In the genomic region with DNA sequence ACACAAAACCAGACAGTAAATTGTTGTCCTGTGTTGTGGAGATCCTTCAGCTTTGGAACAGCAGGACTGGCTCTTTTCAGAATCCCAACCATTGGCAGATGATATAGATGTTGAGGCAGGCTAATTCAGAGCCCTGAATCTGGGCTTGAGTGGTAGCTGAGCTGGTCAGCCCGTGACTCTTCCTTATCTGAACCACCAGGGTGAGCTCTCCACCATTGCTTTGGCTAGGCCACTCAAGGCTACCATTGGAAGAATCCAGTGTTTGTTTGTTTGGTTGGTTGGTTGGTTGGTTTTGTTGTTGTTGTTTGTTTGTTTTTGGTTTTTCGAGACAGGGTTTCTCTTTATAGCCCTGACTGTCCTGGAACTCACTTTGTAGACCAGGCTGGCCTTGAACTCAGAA, we compare ENCODE assay signal across 10 mouse cellular contexts. TPM values are rescaled to one million over a fixed set of nuclear protein-coding genes. Genes with fewer than 3 reads are reported as not detected.
DNase-seq lines count a peak whose midpoint lies in the region; ATAC-seq and TF ChIP-seq lines count a peak whose summit lies in the region.
"Had no signal": no experiment of that assay in that cellular context is flagged by ENCODE, and none has a peak within 500 bp of the region (broad histone marks: within the 10 kb centered on the region; RNA-seq: fewer than 3 reads in every experiment).

No protein-coding gene starts in this region.

- H3K27ac ChIP-seq in liver, adult 2 months (replicated peaks; ENCODE audit: insufficient read depth, low read depth, low read length) = no peak overlapping the region
- no peak overlapping the region for H3K27ac ChIP-seq in stomach, postnatal 0 days (replicated peaks)
- H3K27ac ChIP-seq in midbrain, embryonic 14.5 days (replicated peaks; ENCODE audit: low read depth, low read length) = no peak overlapping the region
- H3K27ac ChIP-seq: heart, embryonic 15.5 days; neural tube, embryonic 12.5 days had no signal

- H3K4me1 ChIP-seq in liver, adult 2 months (ENCODE audit: control insufficient read depth, insufficient read depth, low read length) = no peaks in the 10 kb centered on the region
- H3K4me1 ChIP-seq in stomach, postnatal 0 days (replicated peaks; ENCODE audit: control insufficient read depth, insufficient read depth) = no peaks in the 10 kb centered on the region
- H3K4me1 ChIP-seq in midbrain, embryonic 14.5 days (ENCODE audit: control insufficient read depth, insufficient read depth, low read length) = no peaks in the 10 kb centered on the region
- H3K4me1 ChIP-seq: heart, embryonic 15.5 days; neural tube, embryonic 12.5 days had no signal

- H3K4me3 ChIP-seq in liver, adult 2 months (ENCODE audit: insufficient read depth, low read depth, low read length) = no peak overlapping the region
- H3K4me3 ChIP-seq in stomach, postnatal 0 days (ENCODE audit: low read depth, low read length) = no peak overlapping the region
- H3K4me3 ChIP-seq in midbrain, embryonic 14.5 days (replicated peaks; ENCODE audit: low read depth, low read length) = no peak overlapping the region
- H3K4me3 ChIP-seq: heart, embryonic 15.5 days; neural tube, embryonic 12.5 days had no signal

- no peak overlapping the region for H3K9ac ChIP-seq in liver, adult 2 months (ENCODE audit: low read depth, low read length)
- H3K9ac ChIP-seq in stomach, postnatal 0 days (ENCODE audit: low read length) = no peak overlapping the region
- H3K9ac ChIP-seq in midbrain, embryonic 14.5 days (replicated peaks; ENCODE audit: low read length) = no peak overlapping the region
- H3K9ac ChIP-seq: heart, embryonic 15.5 days; neural tube, embryonic 12.5 days had no signal

- no peak for TF ChIP-seq POLR2A in liver, adult 2 months (IDR thresholded peaks at IDR 0.05; ENCODE audit: extremely low read depth, insufficient read depth, low read length)

- no peaks in the 10 kb centered on the region for H3K9me3 ChIP-seq in stomach, postnatal 0 days (ENCODE audit: control insufficient read depth, low read length)
- no peaks in the 10 kb centered on the region for H3K9me3 ChIP-seq in midbrain, embryonic 14.5 days (ENCODE audit: control insufficient read depth, low read length)
- H3K9me3 ChIP-seq: heart, embryonic 15.5 days; neural tube, embryonic 12.5 days had no signal

- DNase-seq in cerebellum, postnatal 10 days = peak; percentile 24 to 28
- DNase-seq in cerebellum, adult 11-12 months = no peak
- DNase-seq in spleen, postnatal 4 days (ENCODE audit: low spot score in 2 of 2) = peak; percentile 59 to 68
- no peak for DNase-seq in spleen, adult 12 weeks (ENCODE audit: low spot score)
- no peak for DNase-seq in liver, adult 2 months (ENCODE audit: extremely low read depth, low read depth, low spot score)
- no peak for DNase-seq in stomach, postnatal 0 days (ENCODE audit: low spot score)
- no peak for DNase-seq in left cerebral cortex, postnatal 36 days (ENCODE audit: low spot score in 2 of 2)
- no peak for DNase-seq in midbrain, embryonic 14.5 days

- WGBS in liver, adult 2 months = 81% methylated on average over 2 of the region's 2 CpGs
- 89% methylated on average over 2 of the region's 2 CpGs for WGBS in stomach, postnatal 0 days
- WGBS in midbrain, embryonic 14.5 days = 76% methylated on average over 2 of the region's 2 CpGs

- no peaks in the 10 kb centered on the region for H3K36me3 ChIP-seq in liver, adult 2 months (ENCODE audit: control insufficient read depth, insufficient read depth, low read length)
- H3K36me3 ChIP-seq in stomach, postnatal 0 days (ENCODE audit: control insufficient read depth, insufficient read depth, low read length) = no peaks in the 10 kb centered on the region
- peaks cover 10% of the 10 kb centered on the region for H3K36me3 ChIP-seq in midbrain, embryonic 14.5 days (ENCODE audit: control insufficient read depth, insufficient read depth, low read length)
- H3K36me3 ChIP-seq: heart, embryonic 15.5 days had no signal

- no peaks in the 10 kb centered on the region for H3K79me2 ChIP-seq in liver, adult 2 months (ENCODE audit: control insufficient read depth, insufficient read depth, low read length)

- ATAC-seq in stomach, postnatal 0 days (ENCODE audit: low FRiP score, low TSS enrichment) = no peak
- no peak for ATAC-seq in midbrain, embryonic 14.5 days (ENCODE audit: low FRiP score, low TSS enrichment)

- intact Hi-C loops in left cerebral cortex, postnatal 36 days (cut with DNase I) = loop anchor here (5.0 kb wide), 1 partner anchor 119 kb away; no protein-coding TSS in a partner anchor

- TF ChIP-seq CTCF in liver, adult 2 months (IDR thresholded peaks at IDR 0.05; ENCODE audit: low read depth, low read length) = peak; percentile 73
- peak; percentile 68 for TF ChIP-seq CTCF in stomach, postnatal 0 days (IDR thresholded peaks at IDR 0.05; ENCODE audit: low read depth)

- TF ChIP-seq EP300 in stomach, postnatal 0 days (optimal IDR thresholded peaks at IDR 0.05) = no peak

- H3K27me3 ChIP-seq in liver, adult 2 months (ENCODE audit: control insufficient read depth, insufficient read depth, low read length) = no peaks in the 10 kb centered on the region
- H3K27me3 ChIP-seq in stomach, postnatal 0 days (ENCODE audit: control insufficient read depth, insufficient read depth, low read length) = no peaks in the 10 kb centered on the region
- H3K27me3 ChIP-seq in midbrain, embryonic 14.5 days (ENCODE audit: control insufficient read depth, insufficient read depth, low read length) = no peaks in the 10 kb centered on the region
- H3K27me3 ChIP-seq: heart, embryonic 15.5 days; neural tube, embryonic 12.5 days had no signal

- H3K4me2 ChIP-seq in stomach, postnatal 0 days (replicated peaks; ENCODE audit: low read depth) = no peak overlapping the region
- no peak overlapping the region for H3K4me2 ChIP-seq in midbrain, embryonic 14.5 days (ENCODE audit: low read length)
- H3K4me2 ChIP-seq: heart, embryonic 15.5 days; neural tube, embryonic 12.5 days had no signal

RNA-seq across cellular contexts. Expression of gene Lancl2, which starts 41.0 kb away (rescaled TPM):
- 7.5 and 7.7 TPM in 2 replicates for total RNA-seq in liver, adult 2 months (2014; rRNA removed)
- polyA plus RNA-seq in liver, adult 2 months (2012; rRNA removed) = 1.5 and 3.2 TPM in 2 replicates
- polyA plus RNA-seq in stomach, postnatal 0 days (2015; fragmentation: Nextera tagmentation; extraction: Ambion mirVana) = 9.6 and 9.8 TPM in 2 replicates
- total RNA-seq in left cerebral cortex, postnatal 36 days (2021) = 100 to 1,000 TPM; 114 to 127 TPM
- 84.2 and 102 TPM in 2 replicates for polyA plus RNA-seq in midbrain, embryonic 14.5 days (2014; fragmentation: Nextera tagmentation; extraction: Ambion mirVana)

RNA-seq across cellular contexts. Expression of gene Pyurf, which starts 51.5 kb away (rescaled TPM):
- total RNA-seq in liver, adult 2 months (2014; rRNA removed) = 20.3 and 20.9 TPM in 2 replicates
- polyA plus RNA-seq in liver, adult 2 months (2012; rRNA removed) = 16.1 and 20.5 TPM in 2 replicates
- polyA plus RNA-seq in stomach, postnatal 0 days (2015; fragmentation: Nextera tagmentation; extraction: Ambion mirVana) = 16.2 and 16.3 TPM in 2 replicates
- total RNA-seq in left cerebral cortex, postnatal 36 days (2021) = 1 to 10 TPM; 8.9 to 9.2 TPM
- polyA plus RNA-seq in midbrain, embryonic 14.5 days (2014; fragmentation: Nextera tagmentation; extraction: Ambion mirVana) = 15.2 and 17.3 TPM in 2 replicates

Comparison
In these comparisons a context has a peak if more than half of its experiments do, and no peak if none do; other contexts are left out.
1. DNase-seq: peak in cerebellum, postnatal 10 days (2 of 2) and spleen, postnatal 4 days (2 of 2); none in cerebellum, adult 11-12 months (single experiment), spleen, adult 12 weeks (single experiment), liver, adult 2 months (single experiment), stomach, postnatal 0 days (single experiment), left cerebral cortex, postnatal 36 days (0 of 2) and midbrain, embryonic 14.5 days (single experiment).